Mouse (Mus musculus) left cerebral cortex, postnatal 10 days (tissue): ENCODE measurements around the gene Ctdspl. TPM values are rescaled to one million over a fixed set of nuclear protein-coding genes. Genes with fewer than 3 reads are reported as not detected.
A peak's percentile ranks its signal among the peaks of the same experiment; 100 is the strongest.

Source experiments
- DNase-seq, 2 experiments: peaks; one replicate each; pipeline ENCODE4 v3.0.0; 2021 to 2022; ENCODE audit warnings: low spot score in 2 of 2, mixed read lengths in 1 of 2; ENCODE audit errors: extremely low spot score in 1 of 2
- intact Hi-C: fragments of 180-260 bp; cut with DNase I; formaldehyde crosslinking; loops from one replicate; pipeline ENCODE4 v1.15.1; 2025
- total RNA-seq, 2 experiments: library from RNA; stranded (reverse); gene quantifications; 2 replicates each; pipeline ENCODE4 v1.2.3; 2021

Gene Ctdspl
- total RNA-seq, 2 experiments from 2014 or later, result 18.6 to 25.5 TPM

GRCm38 (mm10) chr9:119033111-119033921 lies 107.1 kb downstream of the Ctdspl start:
- intact Hi-C loops, result loop anchor here (5.0 kb wide), 1 partner anchor 106 kb away; the partner anchor contains the start of gene Ctdspl

GRCm38 (mm10) chr9:119034069-119034468 lies 107.8 kb downstream of the Ctdspl start:
- intact Hi-C loops, result loop anchor here (5.0 kb wide), 1 partner anchor 107 kb away; the partner anchor contains the start of gene Ctdspl
- no peak for DNase-seq

More at GRCm38 (mm10) chr9:119033111-119033921, 107.1 kb downstream of the Ctdspl start:
- no peak for DNase-seq

GRCm38 (mm10) chr9:119034676-119035665 lies 108.7 kb downstream of the Ctdspl start:
- no peak for DNase-seq
- intact Hi-C loops, result loop anchor here (5.0 kb wide), 1 partner anchor 108 kb away; the partner anchor contains the start of gene Ctdspl

- peak in 1 of 2 experiments; percentile 70 for DNase-seq
- intact Hi-C loops, result no loop called here
Observed at GRCm38 (mm10) chr9:119035836-119036235, 109.6 kb downstream of the Ctdspl start.

GRCm38 (mm10) chr9:119037076-119037730 lies 111.0 kb downstream of the Ctdspl start:
- no peak for DNase-seq
- intact Hi-C loops, result no loop called here

GRCm38 (mm10) chr9:119038574-119038973 lies 112.3 kb downstream of the Ctdspl start:
- DNase-seq, result no peak
- intact Hi-C loops, result no loop called here

- no peak for DNase-seq
- intact Hi-C loops, result no loop called here
Observed at GRCm38 (mm10) chr9:119040101-119040775, 114.0 kb downstream of the Ctdspl start.

- no peak for DNase-seq
Observed at GRCm38 (mm10) chr9:119048182-119048903, 122.1 kb downstream of the Ctdspl start.

GRCm38 (mm10) chr9:119051158-119051557 lies 124.9 kb downstream of the Ctdspl start:
- intact Hi-C loops, result no loop called here
- no peak for DNase-seq

More at GRCm38 (mm10) chr9:119048182-119048903, 122.1 kb downstream of the Ctdspl start:
- intact Hi-C loops, result no loop called here

GRCm38 (mm10) chr9:119052154-119052944 lies 126.1 kb downstream of the Ctdspl start, which contains the start of gene Vill:
TSS of gene Vill (plus strand) at chr9:119052778.
- intact Hi-C loops, result no loop called here

GRCm38 (mm10) chr9:119053964-119054576 lies 127.8 kb downstream of the Ctdspl start:
- peak in 1 of 2 experiments; percentile 18 for DNase-seq
- intact Hi-C loops, result no loop called here

More at GRCm38 (mm10) chr9:119052154-119052944, 126.1 kb downstream of the Ctdspl start, which contains the start of gene Vill:
- DNase-seq, result no peak

- no peak for DNase-seq
- intact Hi-C loops, result no loop called here
Observed at GRCm38 (mm10) chr9:119055336-119055735, 129.1 kb downstream of the Ctdspl start.

- peak in 1 of 2 experiments; percentile 15 for DNase-seq
Observed at GRCm38 (mm10) chr9:119058245-119058644, 132.0 kb downstream of the Ctdspl start.

GRCm38 (mm10) chr9:119060701-119061100 lies 134.4 kb downstream of the Ctdspl start:
- intact Hi-C loops, result loop anchor here (10.0 kb wide), 1 partner anchor 466 kb away; no protein-coding TSS in a partner anchor
- DNase-seq, result no peak

More at GRCm38 (mm10) chr9:119058245-119058644, 132.0 kb downstream of the Ctdspl start:
- intact Hi-C loops, result no loop called here

GRCm38 (mm10) chr9:119063036-119063644 lies 136.9 kb downstream of the Ctdspl start:
- intact Hi-C loops, result loop anchor here (10.0 kb wide), 1 partner anchor 468 kb away; no protein-coding TSS in a partner anchor
- no peak for DNase-seq
